Comparison of ENCODE assay signal across 8 mouse cellular contexts in genomic region chr11:52003772-52004528, GRCm38 (mm10). TPM values are rescaled to one million over a fixed set of nuclear protein-coding genes. Genes with fewer than 3 reads are reported as not detected.
A peak's percentile ranks its signal among the peaks of the same experiment; 100 is the strongest.
DNase-seq lines count a peak whose midpoint lies in the region; ATAC-seq lines count a peak whose summit lies in the region.

Gene Cdkl3 (plus strand): TSS chr11:52004221.

- H3K4me1 ChIP-seq in hindbrain, embryonic 13.5 days (replicated peaks), result peaks cover 31% of the 10 kb centered on the region

- under 1% methylated on average over 51 of the region's 51 CpGs for WGBS in hindbrain, embryonic 13.5 days

- no peaks in the 10 kb centered on the region for H3K27me3 ChIP-seq in hindbrain, embryonic 13.5 days

- no peaks in the 10 kb centered on the region for H3K9me3 ChIP-seq in hindbrain, embryonic 13.5 days

- peak; percentile 89 for ATAC-seq in hindbrain, embryonic 13.5 days (ENCODE audit: low FRiP score)

- peak within 1 kb of the TSS; percentile 90 for H3K9ac ChIP-seq in hindbrain, embryonic 13.5 days

- H3K4me3 ChIP-seq in hindbrain, embryonic 13.5 days, result peak within 1 kb of the TSS; percentile 84

- peak; percentile 95 for DNase-seq in NIH3T3 (ENCODE audit: low read depth)
- peak; percentile 94 to 96 for DNase-seq in cerebellum, postnatal 10 days
- peak; percentile 87 for DNase-seq in frontal cortex, postnatal 10 days (ENCODE audit: low spot score in 2 of 2)
- DNase-seq in layer of hippocampus, postnatal 25 days (ENCODE audit: extremely low spot score in 1 of 2, low spot score in 1 of 2), result peak; percentile 71 to 72
- peak; percentile 97 for DNase-seq in lung, postnatal 25 days (ENCODE audit: low spot score)
- peak; percentile 94 for DNase-seq in retina, embryonic 14.5 days (ENCODE audit: low spot score)
- DNase-seq in thymus, postnatal 4 days, result peak; percentile 90

- peak within 1 kb of the TSS; percentile 93 for H3K27ac ChIP-seq in hindbrain, embryonic 13.5 days

- H3K36me3 ChIP-seq in hindbrain, embryonic 13.5 days, result peaks cover 1% of the 10 kb centered on the region; the same call in 1 of the 2 replicates

- H3K4me2 ChIP-seq in hindbrain, embryonic 13.5 days, result peak within 1 kb of the TSS; percentile 64

RNA-seq across cellular contexts. Expression of gene Cdkl3, which starts in this region (rescaled TPM):
- polyA plus RNA-seq in hindbrain, embryonic 13.5 days (2015; fragmentation: Nextera tagmentation; extraction: Ambion mirVana), result 25.1 and 29.1 TPM in 2 replicates
- total RNA-seq in layer of hippocampus, postnatal 25 days (2021), result 10 to 100 TPM; 14.2 to 17.3 TPM

Comparison
In these comparisons a context has a peak if more than half of its experiments do, and no peak if none do; other contexts are left out.
1. Peak in every context shown above with its lines: DNase-seq, ATAC-seq, H3K4me3 ChIP-seq and H3K27ac ChIP-seq.